Mouse (Mus musculus): ENCODE results near the gene Bptf. TPM values are rescaled to one million over a fixed set of nuclear protein-coding genes. Genes with fewer than 3 reads are reported as not detected.

Bptf gene
- polyA plus RNA-seq, 1 experiment: 11.8 TPM

GRCm38 (mm10) chr11:107108892-107109291, 23.0 kb downstream of the Bptf start:
- Histone ChIP-seq H3K27me3 (ENCODE audit: control insufficient read depth, insufficient read depth, insufficient read length) (no peaks in the 10 kb centered on the region), H3K4me3 (no peak overlapping the region), H3K4me2 (ENCODE audit: low read depth) (no peak overlapping the region), H3K36me3 (ENCODE audit: control insufficient read depth, insufficient read depth) (no peaks in the 10 kb centered on the region), H3ac (ENCODE audit: control insufficient read depth, insufficient read length) (no peak overlapping the region), H3K79me2 (ENCODE audit: control insufficient read depth, insufficient read depth) (peaks cover 99% of the 10 kb centered on the region)
- TF ChIP-seq MYOG (IDR thresholded peaks at IDR 0.05; ENCODE audit: control insufficient read depth in 1 of 3, insufficient read depth in 1 of 3, insufficient read length in 2 of 3, low read depth in 2 of 3): no peak

- no peak for TF ChIP-seq SRF (IDR thresholded peaks at IDR 0.05; ENCODE audit: control insufficient read depth, insufficient read length, low read depth)
- TF ChIP-seq POLR2A (IDR thresholded peaks at IDR 0.05; ENCODE audit: insufficient read length, low read depth): no peak
- TF ChIP-seq POLR2AphosphoS2 (IDR thresholded peaks at IDR 0.05; ENCODE audit: insufficient read length, low read depth): no peak
- no peak for TF ChIP-seq E2F4 (IDR thresholded peaks at IDR 0.05; ENCODE audit: insufficient read depth)
- TF ChIP-seq TCF3 (IDR thresholded peaks at IDR 0.05; ENCODE audit: insufficient read length, low read depth): no peak
- TF ChIP-seq CEBPB (IDR thresholded peaks at IDR 0.05; ENCODE audit: insufficient read depth, poor library complexity, severe bottlenecking): no peak
- H3K4me2 ChIP-seq (ENCODE audit: low read depth): no peak overlapping the region
These were observed 24.2 kb downstream of the Bptf start for GRCm38 (mm10) chr11:107107725-107108078.

DNA sequence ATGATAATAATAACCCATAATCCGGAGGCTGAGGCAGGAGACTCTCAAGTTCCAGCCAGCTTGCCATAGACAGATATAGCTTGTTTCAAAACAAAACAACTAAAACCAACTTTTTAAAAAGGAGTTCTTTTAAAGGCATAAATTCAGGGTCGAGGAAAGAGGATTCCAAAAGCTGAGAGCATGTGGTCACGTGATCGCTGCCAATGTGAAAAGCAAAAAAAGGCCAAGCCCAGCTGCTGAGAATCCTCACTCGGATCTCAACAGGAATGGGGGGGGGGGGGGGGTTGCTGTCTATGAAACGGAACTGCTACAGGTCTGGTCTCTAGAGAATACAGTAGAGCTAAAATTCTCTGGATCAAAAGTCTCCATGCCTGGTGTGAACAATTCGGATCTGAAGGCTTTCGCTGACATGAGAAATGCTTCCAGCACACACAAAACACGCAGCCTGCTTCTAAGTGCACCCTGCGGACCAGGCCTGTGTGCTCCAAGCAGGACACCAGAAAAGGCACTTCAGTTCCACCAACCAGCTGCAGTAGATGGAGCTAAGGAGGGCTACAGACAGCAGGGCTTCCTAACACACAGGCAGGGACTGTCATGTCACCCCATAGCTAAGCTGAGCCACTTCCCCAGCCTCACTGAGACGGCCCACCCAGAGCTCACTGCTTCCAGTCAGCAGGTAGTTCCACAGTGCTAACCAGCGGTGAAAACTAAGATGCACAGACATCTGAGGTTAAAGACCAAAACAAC, 24.8 kb downstream of the Bptf start:
- TF ChIP-seq E2F4 (IDR thresholded peaks at IDR 0.05; ENCODE audit: insufficient read depth): no peak
- no peak for TF ChIP-seq POLR2A (IDR thresholded peaks at IDR 0.05; ENCODE audit: insufficient read length, low read depth)
- TF ChIP-seq MYOG (IDR thresholded peaks at IDR 0.05; ENCODE audit: control insufficient read depth in 1 of 3, insufficient read depth in 1 of 3, insufficient read length in 2 of 3, low read depth in 2 of 3): no peak
- TF ChIP-seq POLR2AphosphoS2 (IDR thresholded peaks at IDR 0.05; ENCODE audit: insufficient read length, low read depth): no peak
- no peak for TF ChIP-seq MYOD1 (IDR thresholded peaks at IDR 0.05; ENCODE audit: control insufficient read depth in 1 of 3, insufficient read length in 2 of 3, low read depth in 2 of 3)
- no peak for TF ChIP-seq REST (IDR thresholded peaks at IDR 0.05; ENCODE audit: insufficient read depth, insufficient read length)
- TF ChIP-seq SRF (IDR thresholded peaks at IDR 0.05; ENCODE audit: control insufficient read depth, insufficient read length, low read depth): no peak
- no peak for TF ChIP-seq USF1 (IDR thresholded peaks at IDR 0.05; ENCODE audit: low read depth)
- Histone ChIP-seq H3K4me2 (ENCODE audit: low read depth) (no peak overlapping the region), H3K4me3 (no peak overlapping the region)

More at GRCm38 (mm10) chr11:107107725-107108078, 24.2 kb downstream of the Bptf start:
- no peaks in the 10 kb centered on the region for H3K36me3 ChIP-seq (ENCODE audit: control insufficient read depth, insufficient read depth)
- H3K79me2 ChIP-seq (ENCODE audit: control insufficient read depth, insufficient read depth): peaks cover 98% of the 10 kb centered on the region
- H3ac ChIP-seq (ENCODE audit: control insufficient read depth, insufficient read length): no peak overlapping the region
- H3K4me3 ChIP-seq: no peak overlapping the region
- H3K27me3 ChIP-seq (ENCODE audit: control insufficient read depth, insufficient read depth, insufficient read length): no peaks in the 10 kb centered on the region

DNA sequence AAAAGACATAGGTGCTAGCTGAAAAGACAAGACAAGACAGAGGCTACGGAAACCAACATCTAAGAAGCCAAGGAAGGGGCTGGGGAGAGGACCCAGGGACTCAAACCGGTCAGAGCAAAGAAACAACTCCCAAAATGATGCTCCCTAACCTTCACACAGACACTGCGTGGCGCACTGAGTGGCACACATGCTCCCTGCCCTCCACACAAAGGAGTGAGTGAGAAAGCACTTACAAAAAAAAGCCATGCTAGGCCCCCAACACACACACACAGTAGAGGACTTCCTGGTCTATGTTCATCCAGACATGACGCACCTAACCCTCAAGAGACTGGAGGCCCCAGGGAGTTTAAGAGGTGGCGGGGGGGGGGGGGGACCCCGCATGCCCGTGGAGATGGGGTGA, 25.5 kb downstream of the Bptf start:
- H3K27me3 ChIP-seq (ENCODE audit: control insufficient read depth, insufficient read depth, insufficient read length): no peaks in the 10 kb centered on the region
- H3K36me3 ChIP-seq (ENCODE audit: control insufficient read depth, insufficient read depth): no peaks in the 10 kb centered on the region
- H3K4me2 ChIP-seq (ENCODE audit: low read depth): no peak overlapping the region
- H3K4me3 ChIP-seq: no peak overlapping the region
- no peak for TF ChIP-seq MYOD1 (IDR thresholded peaks at IDR 0.05; ENCODE audit: control insufficient read depth in 1 of 3, insufficient read length in 2 of 3, low read depth in 2 of 3)
- TF ChIP-seq POLR2A (IDR thresholded peaks at IDR 0.05; ENCODE audit: insufficient read length, low read depth): no peak
- no peak for TF ChIP-seq USF1 (IDR thresholded peaks at IDR 0.05; ENCODE audit: low read depth)
- no peak for TF ChIP-seq MAX (IDR thresholded peaks at IDR 0.05; ENCODE audit: low read depth)
- no peak for TF ChIP-seq TCF12 (IDR thresholded peaks at IDR 0.05; ENCODE audit: insufficient read depth, poor library complexity, severe bottlenecking)
- TF ChIP-seq TCF3 (IDR thresholded peaks at IDR 0.05; ENCODE audit: insufficient read length, low read depth): no peak
- TF ChIP-seq CEBPB (IDR thresholded peaks at IDR 0.05; ENCODE audit: insufficient read depth, poor library complexity, severe bottlenecking): no peak
- TF ChIP-seq E2F4 (IDR thresholded peaks at IDR 0.05; ENCODE audit: insufficient read depth): no peak
- no peak for TF ChIP-seq REST (IDR thresholded peaks at IDR 0.05; ENCODE audit: insufficient read depth, insufficient read length)
- no peak for TF ChIP-seq MYOG (IDR thresholded peaks at IDR 0.05; ENCODE audit: control insufficient read depth in 1 of 3, insufficient read depth in 1 of 3, insufficient read length in 2 of 3, low read depth in 2 of 3)
- no peak for TF ChIP-seq SRF (IDR thresholded peaks at IDR 0.05; ENCODE audit: control insufficient read depth, insufficient read length, low read depth)
- no peak for TF ChIP-seq POLR2AphosphoS2 (IDR thresholded peaks at IDR 0.05; ENCODE audit: insufficient read length, low read depth)
- H3K79me2 ChIP-seq (ENCODE audit: control insufficient read depth, insufficient read depth): peaks cover 98% of the 10 kb centered on the region
- H3ac ChIP-seq (ENCODE audit: control insufficient read depth, insufficient read length): no peak overlapping the region

More for the DNA sequence above, 24.8 kb downstream of the Bptf start:
- H3K27me3 ChIP-seq (ENCODE audit: control insufficient read depth, insufficient read depth, insufficient read length): no peaks in the 10 kb centered on the region
- no peaks in the 10 kb centered on the region for H3K36me3 ChIP-seq (ENCODE audit: control insufficient read depth, insufficient read depth)
- peaks cover 98% of the 10 kb centered on the region for H3K79me2 ChIP-seq (ENCODE audit: control insufficient read depth, insufficient read depth)
- no peak overlapping the region for H3ac ChIP-seq (ENCODE audit: control insufficient read depth, insufficient read length)

DNA sequence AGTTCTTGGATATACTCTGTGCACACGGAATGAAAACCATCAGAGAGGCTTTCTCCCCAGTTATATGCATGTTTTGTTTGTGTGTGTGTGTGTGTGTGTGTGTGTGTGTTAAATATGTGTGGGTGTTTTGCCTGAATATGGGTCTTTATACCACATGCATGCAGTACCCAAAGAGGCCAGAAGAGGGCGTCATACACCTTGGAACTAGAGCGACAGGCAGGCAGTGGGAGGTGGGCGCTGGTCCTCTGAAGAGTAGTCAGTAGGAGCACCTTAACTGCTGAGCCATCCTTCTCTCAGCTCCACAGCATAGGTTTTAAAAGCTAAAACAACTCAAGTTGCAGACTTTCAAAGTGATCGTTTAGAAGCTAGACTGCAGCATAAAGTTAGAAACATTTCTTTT, 26.7 kb downstream of the Bptf start:
- Histone ChIP-seq H3ac (ENCODE audit: control insufficient read depth, insufficient read length) (no peak overlapping the region), H3K79me2 (ENCODE audit: control insufficient read depth, insufficient read depth) (peaks cover 97% of the 10 kb centered on the region)
- no peak for TF ChIP-seq REST (IDR thresholded peaks at IDR 0.05; ENCODE audit: insufficient read depth, insufficient read length)
- no peak for TF ChIP-seq E2F4 (IDR thresholded peaks at IDR 0.05; ENCODE audit: insufficient read depth)
- TF ChIP-seq MYOD1 (IDR thresholded peaks at IDR 0.05; ENCODE audit: control insufficient read depth in 1 of 3, insufficient read length in 2 of 3, low read depth in 2 of 3): no peak

More for the DNA sequence above, 26.7 kb downstream of the Bptf start:
- H3K27me3 ChIP-seq (ENCODE audit: control insufficient read depth, insufficient read depth, insufficient read length): no peaks in the 10 kb centered on the region
- no peak overlapping the region for H3K4me3 ChIP-seq
- H3K4me2 ChIP-seq (ENCODE audit: low read depth): no peak overlapping the region
- H3K36me3 ChIP-seq (ENCODE audit: control insufficient read depth, insufficient read depth): no peaks in the 10 kb centered on the region

All from myocyte (in vitro differentiated cells).